Mouse (Mus musculus): ENCODE results near the gene Dop1a.

DNA sequence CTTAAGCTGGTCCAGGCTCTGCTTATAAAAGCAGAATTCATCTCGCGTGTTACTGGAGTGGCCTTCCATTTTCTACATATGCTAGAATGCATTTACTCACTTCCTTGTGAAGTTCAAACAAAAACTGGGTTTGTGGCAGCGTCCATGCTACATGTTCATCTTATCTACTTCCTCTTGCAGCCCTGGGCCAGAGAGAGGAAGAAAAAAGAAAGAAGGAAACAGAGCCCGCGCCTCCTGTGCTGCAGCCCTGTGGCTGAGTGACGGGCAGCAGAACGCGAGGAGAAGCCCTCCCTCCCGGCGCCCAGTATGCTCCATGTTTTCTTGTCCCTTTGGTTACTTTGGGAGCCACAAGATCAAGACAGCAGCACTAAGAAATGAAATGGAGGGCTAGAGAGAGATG lies 112.7 kb downstream of the Dop1a start:
- TF ChIP-seq POLR2A (IDR thresholded peaks at IDR 0.05; ENCODE audit: extremely low read depth, insufficient read depth, low read length) (no peak), CTCF (IDR thresholded peaks at IDR 0.05; ENCODE audit: extremely low read depth, insufficient read depth, low read length) (no peak)

All from cortical plate, adult 2 months (tissue).